Mouse (Mus musculus) gastrocnemius, postnatal 4 days (tissue): ENCODE data around the gene Ehd1. TPM values are rescaled to one million over a fixed set of nuclear protein-coding genes. Genes with fewer than 3 reads are reported as not detected.

Experiments
- DNase-seq, 2 experiments: peaks; one replicate each; pipeline ENCODE4 v3.0.0; 2021 to 2022; ENCODE audit warnings: low spot score in 2 of 2, mixed read lengths in 2 of 2
- long read RNA-seq, 2 experiments: library from polyadenylated mRNA; stranded (forward); transcript quantifications; one replicate each; pipeline ENCODE4 v2.0.0; 2021
- total RNA-seq, 2 experiments: library from RNA; stranded (reverse); gene quantifications; 2 replicates each; pipeline ENCODE4 v1.2.3; 2021

Ehd1 gene
- total RNA-seq: 10 to 100 TPM; 91.3 to 93.9 TPM
- long read RNA-seq, experiment 1, transcript Ehd1-201 (5 exons, 3,353 nt): major isoform, 108 of 119 reads
- long read RNA-seq, experiment 1, partial matches to known transcripts: 7 of 119 reads
- long read RNA-seq, experiment 1, other reads (novel, unspliced or antisense): 4 of 119 reads
- long read RNA-seq, experiment 2, transcript Ehd1-201 (5 exons, 3,353 nt): major isoform, 176 of 196 reads
- long read RNA-seq, experiment 2, partial matches to known transcripts: 6 of 196 reads
- long read RNA-seq, experiment 2, other reads (novel, unspliced or antisense): 14 of 196 reads

- DNase-seq: peak; percentile 96 to 97
These were observed at the start of gene Ehd1 for GRCm38 (mm10) chr19:6276426-6277421. Gene Ehd1, plus strand, starts transcription at chr19:6276725.

- DNase-seq: no peak
These were observed 49.8 kb upstream of the Ehd1 start for GRCm38 (mm10) chr19:6226763-6227162.

- no peak for DNase-seq
These were observed 48.7 kb upstream of the Ehd1 start for GRCm38 (mm10) chr19:6227864-6228263.

- no peak for DNase-seq
These were observed 46.1 kb upstream of the Ehd1 start for GRCm38 (mm10) chr19:6230411-6230810.

GRCm38 (mm10) chr19:6231036-6231435 lies 45.5 kb upstream of the Ehd1 start:
- DNase-seq: no peak

GRCm38 (mm10) chr19:6233647-6234046 lies 42.9 kb upstream of the Ehd1 start:
- DNase-seq: no peak

- DNase-seq: no peak
These were observed 42.0 kb upstream of the Ehd1 start for GRCm38 (mm10) chr19:6234337-6235083.

GRCm38 (mm10) chr19:6235084-6236052 lies 41.2 kb upstream of the Ehd1 start, which contains the start of gene Ppp2r5b:
Gene Ppp2r5b, minus strand, starts transcription at chr19:6235872.
- peak; percentile 90 to 92 for DNase-seq

- peak; percentile 76 to 92 for DNase-seq
These were observed 40.5 kb upstream of the Ehd1 start for GRCm38 (mm10) chr19:6236053-6236441.

GRCm38 (mm10) chr19:6236842-6237241 lies 39.7 kb upstream of the Ehd1 start:
- DNase-seq: no peak

- no peak for DNase-seq
These were observed 37.8 kb upstream of the Ehd1 start for GRCm38 (mm10) chr19:6238740-6239139.

GRCm38 (mm10) chr19:6240136-6240535 lies 36.4 kb upstream of the Ehd1 start:
- DNase-seq: no peak

GRCm38 (mm10) chr19:6240725-6241124 lies 35.8 kb upstream of the Ehd1 start:
- no peak for DNase-seq

- peak; percentile 96 to 98 for DNase-seq
These were observed 35.0 kb upstream of the Ehd1 start, which contains the start of gene Atg2a for GRCm38 (mm10) chr19:6241274-6242107. Gene Atg2a, plus strand, starts transcription at chr19:6241668.

- DNase-seq: no peak
These were observed 34.2 kb upstream of the Ehd1 start for GRCm38 (mm10) chr19:6242281-6242680.

GRCm38 (mm10) chr19:6243226-6243625 lies 33.3 kb upstream of the Ehd1 start:
- no peak for DNase-seq

- DNase-seq: no peak
These were observed 30.7 kb upstream of the Ehd1 start for GRCm38 (mm10) chr19:6245806-6246205.

- DNase-seq: no peak
These were observed 28.8 kb upstream of the Ehd1 start for GRCm38 (mm10) chr19:6247526-6248300.
